Mouse (Mus musculus): ENCODE measurements at regions not wholly inside any gene's neighbourhood (a gene's known extent, or its start where the extent isn't known, plus 50 kb on each side); places are given as distances from the start of the nearest gene placed in this dataset.

DNA sequence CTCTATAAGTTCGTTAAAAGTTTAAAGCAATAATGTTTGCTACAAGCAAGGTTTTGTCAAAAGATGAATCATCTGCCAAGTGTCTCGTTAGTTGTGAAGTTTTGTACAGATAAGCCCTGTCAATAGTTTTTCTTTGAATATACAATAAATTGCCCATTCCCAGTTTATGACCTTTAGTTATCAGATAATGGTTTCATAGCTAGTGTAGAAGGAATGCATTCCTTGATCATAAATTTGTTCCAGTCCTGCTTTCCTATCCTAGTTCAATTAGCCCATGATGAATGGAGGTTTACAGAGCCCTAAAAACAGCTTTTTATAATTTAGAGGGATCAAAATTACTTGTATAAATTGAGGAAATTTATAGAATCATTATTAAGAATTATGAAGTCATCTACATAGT lies 62.5 kb upstream of the Lrch2 start:
- Histone ChIP-seq H3K4me1 (no peaks in the 10 kb centered on the region), H3K36me3 (no peaks in the 10 kb centered on the region), H3K27me3 (ENCODE audit: low read depth, poor library complexity, severe bottlenecking) (no peaks in the 10 kb centered on the region), H3K4me3 (no peak overlapping the region), H3K27ac (no peak overlapping the region), H3K9me3 (replicated peaks) (no peaks in the 10 kb centered on the region)
- 71% methylated on average over 2 of the region's 2 CpGs for WGBS
- DNase-seq (ENCODE audit: low spot score): no peak

- Histone ChIP-seq H3K27ac (no peak overlapping the region), H3K27me3 (ENCODE audit: low read depth, poor library complexity, severe bottlenecking) (no peaks in the 10 kb centered on the region), H3K36me3 (no peaks in the 10 kb centered on the region), H3K9me3 (replicated peaks) (no peaks in the 10 kb centered on the region), H3K4me3 (no peak overlapping the region), H3K4me1 (no peaks in the 10 kb centered on the region)
- WGBS: 24% methylated on average over 3 of the region's 3 CpGs
- peak; percentile 35 for DNase-seq (ENCODE audit: low spot score)
These were observed 54.8 kb upstream of the Lrch2 start for GRCm38 (mm10) chrX:147608660-147609059.

All from limb, embryonic 10.5 days (tissue).